Mouse (Mus musculus) small intestine, adult 2 months (tissue): ENCODE data around the gene 4933416C03Rik.

Experiments used
- CTCF ChIP-seq: fragments of 200-500 bp; IDR thresholded peaks from 2 replicates; pipeline ENCODE4 v1.5.1; 2012; ENCODE audit warnings: low read depth, mild to moderate bottlenecking, control low read depth, inconsistent platforms, low read length, moderate library complexity, mixed read lengths; ENCODE audit not compliant: insufficient replicate concordance, insufficient read length; ENCODE audit errors: extremely low read depth
- POLR2A ChIP-seq: fragments of 200-500 bp; IDR thresholded peaks from 2 replicates; pipeline ENCODE4 v1.6.1; 2012; ENCODE audit warnings: low read depth, mild to moderate bottlenecking, control low read depth, inconsistent platforms, low read length, moderate library complexity

GRCm38 (mm10) chr10:116140226-116140625 lies 26.5 kb upstream of the 4933416C03Rik start:
- no peak for TF ChIP-seq CTCF
- no peak for TF ChIP-seq POLR2A
